Mouse (Mus musculus) thymus, adult 18-20 months (tissue): ENCODE measurements at regions not wholly inside any gene's neighbourhood (a gene's known extent, or its start where the extent isn't known, plus 50 kb on each side); places are given as distances from the start of the nearest gene placed in this dataset.

Experiments used
- DNase-seq, 2 experiments: peaks; one replicate each; pipeline ENCODE4 v3.0.0; 2022; ENCODE audit warnings: mixed read lengths in 2 of 2

- no peak for DNase-seq
Observed at GRCm38 (mm10) chr13:59956441-59956840, 133.5 kb upstream of the Tut7 start.

GRCm38 (mm10) chr13:59952809-59953208 lies 129.9 kb upstream of the Tut7 start:
- no peak for DNase-seq

GRCm38 (mm10) chr13:59952116-59952515 lies 129.2 kb upstream of the Tut7 start:
- DNase-seq: no peak

GRCm38 (mm10) chr13:59950281-59950680 lies 127.3 kb upstream of the Tut7 start:
- no peak for DNase-seq

GRCm38 (mm10) chr13:59949471-59949870 lies 126.5 kb upstream of the Tut7 start:
- DNase-seq: no peak

- no peak for DNase-seq
Observed at GRCm38 (mm10) chr13:59948496-59949138, 125.7 kb upstream of the Tut7 start.

- no peak for DNase-seq
Observed at GRCm38 (mm10) chr13:59947461-59947860, 124.5 kb upstream of the Tut7 start.

GRCm38 (mm10) chr13:59946509-59946908 lies 123.6 kb upstream of the Tut7 start:
- no peak for DNase-seq

GRCm38 (mm10) chr13:59945631-59946030 lies 122.7 kb upstream of the Tut7 start:
- DNase-seq: no peak

- DNase-seq: no peak
Observed at GRCm38 (mm10) chr13:59943602-59944140, 120.7 kb upstream of the Tut7 start.

- no peak for DNase-seq
Observed at GRCm38 (mm10) chr13:59943020-59943419, 120.1 kb upstream of the Tut7 start.

- DNase-seq: no peak
Observed at GRCm38 (mm10) chr13:59941519-59941918, 118.6 kb upstream of the Tut7 start.

- DNase-seq: no peak
Observed at GRCm38 (mm10) chr13:59940414-59941205, 117.7 kb upstream of the Tut7 start.

- DNase-seq: no peak
Observed at GRCm38 (mm10) chr13:59939886-59940285, 116.9 kb upstream of the Tut7 start.

GRCm38 (mm10) chr13:59937147-59937546 lies 114.2 kb upstream of the Tut7 start:
- no peak for DNase-seq

- DNase-seq: no peak
Observed at GRCm38 (mm10) chr13:59934556-59934955, 111.6 kb upstream of the Tut7 start.

- DNase-seq: no peak
Observed at GRCm38 (mm10) chr13:59934093-59934492, 111.1 kb upstream of the Tut7 start.

GRCm38 (mm10) chr13:59927379-59928111 lies 104.6 kb upstream of the Tut7 start:
- DNase-seq: no peak

GRCm38 (mm10) chr13:59925845-59926481 lies 103.0 kb upstream of the Tut7 start:
- no peak for DNase-seq

GRCm38 (mm10) chr13:59917185-59917584 lies 94.2 kb upstream of the Tut7 start:
- no peak for DNase-seq

GRCm38 (mm10) chr13:59916166-59917044 lies 93.5 kb upstream of the Tut7 start:
- no peak for DNase-seq

GRCm38 (mm10) chr13:59915734-59916133 lies 92.8 kb upstream of the Tut7 start:
- no peak for DNase-seq
